Mouse (Mus musculus) liver, postnatal 0 days (tissue): ENCODE measurements around the gene Urad. TPM values are rescaled to one million over a fixed set of nuclear protein-coding genes. Genes with fewer than 3 reads are reported as not detected.

Experiments
- ATAC-seq: fragments of 200-750 bp; cut with Nextera tagmentation; 2 replicates; pipeline ENCODE4 v1.8.0; 2017; ENCODE audit warnings: mild to moderate bottlenecking, moderate library complexity
- DNase-seq: peaks from one replicate; pipeline ENCODE4 v3.0.0-alpha.2; 2016
- H3K27ac ChIP-seq: fragments of 300-500 bp; sonication (generic); 2 replicates; pipeline ENCODE4 v1.5.1; 2014; ENCODE audit warnings: antibody characterized with exemption, moderate library complexity, mild to moderate bottlenecking, low read depth
- H3K27me3 ChIP-seq: fragments of 300-500 bp; sonication (generic); 2 replicates; pipeline ENCODE4 v1.6.1; 2014; ENCODE audit warnings: low read length, control low read depth, mixed read lengths; ENCODE audit not compliant: insufficient read depth
- H3K36me3 ChIP-seq: fragments of 300-500 bp; sonication (generic); replicated peaks from 2 replicates; pipeline ENCODE4 v1.6.1; 2014; ENCODE audit warnings: mild to moderate bottlenecking, control low read depth, low read length, moderate library complexity, mixed read lengths; ENCODE audit not compliant: insufficient read depth
- H3K4me1 ChIP-seq: fragments of 300-500 bp; sonication (generic); 2 replicates; pipeline ENCODE4 v1.6.1; 2014; ENCODE audit warnings: antibody characterized with exemption, mild to moderate bottlenecking, control low read depth; ENCODE audit not compliant: insufficient read depth
- H3K4me2 ChIP-seq: fragments of 300-500 bp; sonication (generic); 2 replicates; pipeline ENCODE4 v1.6.1; 2014; ENCODE audit warnings: low read depth, mild to moderate bottlenecking, low read length, moderate library complexity, mixed read lengths
- H3K4me3 ChIP-seq: fragments of 300-500 bp; sonication (generic); 2 replicates; pipeline ENCODE4 v1.5.1; 2014; ENCODE audit warnings: low read depth, low read length
- H3K9ac ChIP-seq: fragments of 300-500 bp; sonication (generic); replicated peaks from 2 replicates; pipeline ENCODE4 v1.6.1; 2014; ENCODE audit warnings: mild to moderate bottlenecking, moderate library complexity
- H3K9me3 ChIP-seq: fragments of 300-500 bp; sonication (generic); 2 replicates; pipeline ENCODE4 v1.6.1; 2016; ENCODE audit warnings: mild to moderate bottlenecking, control low read depth, low read length, mixed read lengths
- CTCF ChIP-seq: sonication (generic); IDR thresholded peaks from 2 replicates; pipeline ENCODE4 v1.5.1; 2016; ENCODE audit warnings: antibody characterized with exemption, low read depth
- EP300 ChIP-seq: IDR thresholded peaks from 2 replicates; pipeline ENCODE4 v1.6.1; 2016; ENCODE audit warnings: antibody characterized with exemption, low read depth, mild to moderate bottlenecking
- WGBS: fragments of 180-500 bp; shearing (Covaris S2); extraction: QIAGEN DNeasy Blood & Tissue Kit; methylation state at CpG from one replicate; pipeline ENCODE4 v1.1.7; 2014; ENCODE audit not compliant: insufficient replicate concordance; 5-methylcytosine and 5-hydroxymethylcytosine counted together
- polyA plus RNA-seq: library from polyadenylated mRNA; unstranded; fragments of >200 nt; fragmentation: Nextera tagmentation; extraction: Ambion mirVana; gene quantifications from 2 replicates; pipeline ENCODE4 v1.2.1, GENCODE M21; 2015

Urad gene
- polyA plus RNA-seq, 1 experiment from 2014 or later = 35.9 TPM

DNA sequence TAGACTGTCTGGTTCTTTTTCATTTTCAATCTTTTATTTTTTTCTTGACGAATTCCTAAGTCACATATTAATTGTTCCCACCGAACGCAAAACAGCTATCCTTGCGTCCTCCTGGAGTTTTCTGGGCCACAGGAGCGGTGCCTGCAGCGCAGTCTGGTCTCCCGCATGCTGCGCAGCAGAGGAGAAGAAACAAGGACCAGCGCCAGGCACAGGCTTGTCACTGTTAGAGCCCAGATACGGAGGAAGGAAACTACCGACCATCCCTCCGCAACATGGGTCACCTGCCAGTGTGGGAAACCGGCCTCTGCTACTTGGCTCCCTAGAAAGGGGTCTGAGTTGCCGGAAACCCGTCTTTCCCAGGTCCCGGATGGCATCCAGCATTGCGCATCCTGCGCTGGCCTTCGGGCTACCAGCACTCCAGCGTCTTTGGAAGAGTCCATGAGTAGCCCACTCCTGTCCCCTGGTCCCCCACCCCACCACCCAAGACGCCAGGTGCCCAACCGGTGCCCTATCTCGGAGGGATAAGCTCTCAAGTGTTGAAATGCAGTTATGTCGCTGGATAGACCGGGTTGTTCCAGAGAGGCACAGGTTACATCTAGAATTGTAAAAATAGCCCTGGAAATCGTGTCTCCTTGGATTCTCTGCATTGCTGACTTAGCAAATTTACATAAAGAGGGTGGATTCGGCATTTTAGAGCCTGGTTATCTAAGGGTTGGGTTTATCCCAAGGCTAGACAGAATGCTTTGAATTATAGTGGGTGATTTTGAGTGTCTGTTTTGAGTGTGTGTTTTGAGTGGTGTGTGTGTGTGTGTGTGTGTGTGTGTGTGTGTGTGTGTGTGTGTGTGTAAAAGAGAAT lies 9.2 kb downstream of the Urad start:
- Histone ChIP-seq H3K4me1 (no peaks in the 10 kb centered on the region), H3K4me2 (no peak overlapping the region), H3K9me3 (no peaks in the 10 kb centered on the region), H3K27me3 (peaks cover 91% of the 10 kb centered on the region), H3K4me3 (no peak overlapping the region), H3K27ac (no peak overlapping the region), H3K9ac (no peak overlapping the region), H3K36me3 (0 out of 2 replicates have a peak, but pooled peaks cover 5% of the 10 kb centered on the region)
- DNase-seq = peak; percentile 16
- no peak; the same call in 1 of the 2 replicates for ATAC-seq
- TF ChIP-seq EP300 (no peak), CTCF (no peak)
- WGBS = 3% methylated on average over 27 of the region's 27 CpGs

DNA sequence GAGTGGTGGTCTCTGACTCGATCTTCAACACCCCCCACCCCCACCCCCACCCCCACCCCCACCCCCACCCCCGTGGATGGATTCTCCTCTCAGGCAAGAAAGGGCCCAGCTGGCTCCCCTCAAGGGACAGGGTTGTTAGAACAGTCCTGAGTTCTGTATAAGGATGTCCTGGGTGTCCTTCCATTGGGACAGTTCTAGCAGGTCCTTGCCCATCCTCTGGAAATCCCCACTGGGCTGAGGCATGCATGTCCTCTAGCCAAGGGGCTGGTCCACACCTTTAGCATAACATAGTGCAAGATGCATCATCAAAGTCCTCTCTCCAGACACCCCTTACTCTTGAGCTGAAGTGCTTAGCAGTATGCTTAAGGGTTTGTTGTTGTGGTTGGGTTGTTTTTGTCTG lies 12.5 kb downstream of the Urad start:
- DNase-seq (no peak), ATAC-seq (no peak)
- no peaks in the 10 kb centered on the region for H3K9me3 ChIP-seq
- 0 out of 2 replicates have a peak, but pooled peaks cover 4% of the 10 kb centered on the region for H3K36me3 ChIP-seq
- H3K9ac ChIP-seq = no peak overlapping the region
- peaks cover 96% of the 10 kb centered on the region for H3K27me3 ChIP-seq
- H3K4me2 ChIP-seq = no peak overlapping the region
- no peak overlapping the region for H3K4me3 ChIP-seq
- H3K27ac ChIP-seq = no peak overlapping the region
- WGBS = 0% methylated on average over 2 of the region's 2 CpGs
- H3K4me1 ChIP-seq = 0 out of 2 replicates have a peak, but pooled peaks cover 2% of the 10 kb centered on the region
- no peak for TF ChIP-seq CTCF
- no peak for TF ChIP-seq EP300

- Histone ChIP-seq H3K27me3 (peaks cover 96% of the 10 kb centered on the region), H3K27ac (no peak overlapping the region), H3K4me2 (no peak overlapping the region), H3K9ac (no peak overlapping the region), H3K9me3 (no peaks in the 10 kb centered on the region), H3K4me1 (0 out of 2 replicates have a peak, but pooled peaks cover 2% of the 10 kb centered on the region), H3K36me3 (no peaks in the 10 kb centered on the region), H3K4me3 (no peak overlapping the region)
- WGBS = 12% methylated on average over 9 of the region's 9 CpGs
- DNase-seq (no peak), ATAC-seq (no peak)
- no peak for TF ChIP-seq EP300
- TF ChIP-seq CTCF = no peak
These were observed 13.8 kb downstream of the Urad start for GRCm38 (mm10) chr5:147308451-147308850.

DNA sequence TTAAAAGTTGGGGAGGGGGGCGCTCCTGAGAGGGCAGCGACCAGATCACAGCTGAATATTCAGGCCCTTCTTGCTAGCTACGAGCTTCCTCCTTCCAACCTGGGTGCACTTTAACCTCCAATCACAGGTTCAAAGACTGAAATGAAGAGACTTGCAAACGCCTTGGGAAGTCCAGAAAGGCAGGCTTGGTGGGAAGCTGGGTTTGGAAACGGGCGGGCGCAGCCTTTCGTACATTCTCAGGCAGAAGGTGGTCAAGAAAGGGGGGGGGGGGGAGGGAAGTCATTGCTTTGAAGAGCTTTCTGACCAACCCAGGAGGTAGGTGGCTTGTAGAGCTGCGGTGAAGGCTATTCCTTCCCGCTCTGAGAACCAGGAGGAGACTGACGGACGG lies 14.8 kb downstream of the Urad start:
- H3K27me3 ChIP-seq = peaks cover 97% of the 10 kb centered on the region
- 5% methylated on average over 12 of the region's 12 CpGs for whole genome bisulfite sequencing
- no peak overlapping the region for H3K9ac ChIP-seq
- no peaks in the 10 kb centered on the region for H3K9me3 ChIP-seq
- H3K36me3 ChIP-seq = no peaks in the 10 kb centered on the region
- no peak overlapping the region for H3K4me3 ChIP-seq
- TF ChIP-seq CTCF (no peak), EP300 (no peak)
- no peak for ATAC-seq
- H3K4me2 ChIP-seq = no peak overlapping the region
- no peak for DNase-seq
- no peak overlapping the region for H3K27ac ChIP-seq
- H3K4me1 ChIP-seq = 0 out of 2 replicates have a peak, but pooled peaks cover 2% of the 10 kb centered on the region

- ATAC-seq (peak; percentile 25; the same call in 1 of the 2 replicates), DNase-seq (no peak)
- TF ChIP-seq EP300 (no peak), CTCF (no peak)
- Histone ChIP-seq H3K27me3 (peaks cover 97% of the 10 kb centered on the region), H3K4me1 (0 out of 2 replicates have a peak, but pooled peaks cover 2% of the 10 kb centered on the region), H3K27ac (no peak within 1 kb of the TSS), H3K4me2 (no peak within 1 kb of the TSS), H3K4me3 (peak within 1 kb of the TSS; percentile 17; the same call in 1 of the 2 replicates), H3K9me3 (no peaks in the 10 kb centered on the region), H3K36me3 (no peaks in the 10 kb centered on the region), H3K9ac (no peak within 1 kb of the TSS)
- 2% methylated on average over 60 of the region's 63 CpGs for WGBS
These were observed 15.4 kb downstream of the Urad start, which contains the start of gene Cdx2 for GRCm38 (mm10) chr5:147306638-147307397. Cdx2 (minus strand) TSS chr5:147307270.
